Mouse (Mus musculus) kidney, postnatal 36 days (tissue): ENCODE measurements around the gene Nmnat1.
A peak's percentile ranks its signal among the peaks of the same experiment; 100 is the strongest.
"Not testable (repeated sequence)": the region's sequence is repeated elsewhere in the genome, so short reads cannot be mapped to it uniquely, and the experiment has no call there.

Source experiments
- DNase-seq, 2 experiments: peaks; one replicate each; pipeline ENCODE4 v3.0.0; 2021 to 2022; ENCODE audit warnings: mixed read lengths in 2 of 2

Nmnat1 gene

DNA sequence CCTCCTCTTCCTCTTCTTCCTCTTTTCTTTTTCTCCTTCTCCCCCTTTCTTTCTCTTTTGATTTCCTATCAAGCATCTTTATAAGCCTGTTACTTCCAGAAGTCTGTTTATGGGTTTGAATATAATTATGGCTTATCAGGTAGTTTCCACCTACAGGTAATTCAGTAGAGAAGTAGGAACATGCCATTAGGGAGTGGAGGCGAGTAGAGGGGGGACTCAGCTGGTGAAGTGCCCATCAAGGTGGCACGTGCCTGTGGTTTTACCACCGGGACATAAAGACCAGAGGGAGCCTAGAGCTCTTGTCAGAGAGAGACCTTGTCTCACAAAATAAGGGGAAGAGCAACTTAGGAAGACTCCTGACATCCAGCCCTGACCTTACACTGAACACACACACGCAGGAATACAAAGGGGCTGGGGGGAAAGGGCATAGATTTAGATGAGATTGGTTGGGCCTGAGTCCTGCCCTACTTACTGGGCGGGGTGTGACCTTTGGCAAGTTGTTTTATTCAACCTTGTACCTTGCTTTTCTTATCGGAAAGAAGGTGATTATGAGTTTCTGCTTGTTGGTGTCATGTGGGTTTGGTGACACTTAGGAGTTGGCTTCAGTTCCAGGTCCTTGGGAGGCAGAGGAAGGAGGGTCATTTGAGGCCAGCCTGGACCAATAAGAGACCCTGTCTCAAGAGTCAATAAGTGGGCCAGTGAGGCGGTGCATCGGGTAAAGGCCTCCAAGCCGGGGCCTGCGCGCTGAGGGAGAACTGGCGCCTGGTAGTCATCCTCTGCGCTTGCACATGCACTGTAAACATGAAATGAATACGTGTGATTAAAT, 4.6 kb upstream of the Nmnat1 start:
- DNase-seq = no peak

DNA sequence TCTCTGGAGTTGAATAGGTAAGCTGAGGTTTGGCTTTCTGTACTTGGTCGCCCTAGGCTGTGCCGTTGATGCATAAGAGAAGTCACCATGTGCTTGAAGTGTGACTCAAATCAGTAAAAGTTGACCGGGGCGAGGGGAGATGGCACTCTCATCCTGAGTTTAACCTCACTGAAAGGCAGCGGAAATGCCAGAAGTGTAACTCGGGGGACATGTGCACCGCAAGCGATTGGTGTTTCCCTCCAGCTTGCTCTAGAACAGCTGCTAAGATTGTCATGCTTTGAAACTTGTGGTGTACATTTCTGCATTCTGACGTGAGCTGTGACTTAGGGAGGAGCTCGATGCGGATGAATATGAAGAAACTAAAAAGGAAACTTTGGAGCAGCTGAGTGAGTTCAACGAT, 2.7 kb upstream of the Nmnat1 start:
- no peak for DNase-seq

DNA sequence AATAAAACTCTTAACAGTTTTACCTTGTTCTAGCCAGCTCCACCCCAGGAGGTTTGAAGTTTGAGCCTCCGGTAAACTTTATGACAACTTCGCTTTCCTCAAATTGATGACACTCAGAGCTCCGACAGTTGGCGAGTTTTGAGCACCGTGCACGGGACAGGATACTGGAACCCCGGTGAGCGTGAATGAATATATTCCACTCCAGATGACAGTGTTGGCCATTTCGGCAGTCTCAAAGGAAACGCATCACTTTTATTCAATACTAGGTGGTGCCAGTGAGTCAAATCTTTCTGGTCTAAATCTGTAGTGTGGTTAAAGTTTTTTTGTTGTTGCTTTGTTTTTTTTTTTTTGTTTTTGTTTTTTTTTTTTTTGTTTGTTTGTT, 814 bp upstream of the Nmnat1 start:
- peak; percentile 31 to 53 for DNase-seq

DNA sequence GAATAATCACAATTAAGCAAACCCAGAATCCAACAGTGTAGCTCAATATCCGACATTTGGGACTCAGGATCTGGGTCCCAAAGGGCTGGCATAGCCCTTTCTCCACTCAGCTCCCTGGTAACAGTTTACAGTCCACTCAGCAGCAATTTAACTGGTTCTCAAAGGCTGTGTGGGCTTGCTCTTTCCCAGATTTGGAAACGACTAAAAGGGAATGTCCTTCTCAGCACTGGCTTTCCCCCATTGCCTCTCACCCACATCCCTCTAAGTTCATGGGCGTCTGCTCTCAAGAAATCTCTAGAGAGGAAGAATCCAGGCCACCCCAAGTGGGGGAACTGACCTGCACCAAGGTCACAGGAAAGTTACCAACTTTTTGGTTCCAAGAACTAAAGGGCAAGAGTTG, 436 bp downstream of the Nmnat1 start:
- DNase-seq = peak in 1 of 2 experiments; percentile 14

DNA sequence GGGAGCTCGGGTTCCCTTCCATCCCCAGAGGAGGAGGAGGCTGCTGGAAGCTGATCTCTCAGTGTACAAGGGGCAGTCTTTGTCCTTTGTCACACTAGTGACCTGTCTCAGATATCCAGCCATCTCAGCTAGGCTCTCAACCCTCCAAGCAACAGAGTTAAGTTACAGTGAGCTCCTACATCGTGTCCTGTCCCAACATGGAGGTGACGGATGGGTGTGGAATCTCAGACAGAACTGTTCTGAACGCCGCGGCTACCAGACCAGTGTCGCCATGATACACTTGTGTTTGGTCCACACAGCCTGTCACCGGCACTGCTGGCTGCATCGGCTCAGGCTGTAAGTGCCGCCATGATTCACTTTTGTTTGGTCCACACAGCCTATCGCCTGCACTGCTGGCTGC, 7.9 kb downstream of the Nmnat1 start, which contains the start of gene Tmem274:
TSS of gene Tmem274 (plus strand) at position 301 of the 400 bp plus-strand sequence.
- no peak for DNase-seq

DNA sequence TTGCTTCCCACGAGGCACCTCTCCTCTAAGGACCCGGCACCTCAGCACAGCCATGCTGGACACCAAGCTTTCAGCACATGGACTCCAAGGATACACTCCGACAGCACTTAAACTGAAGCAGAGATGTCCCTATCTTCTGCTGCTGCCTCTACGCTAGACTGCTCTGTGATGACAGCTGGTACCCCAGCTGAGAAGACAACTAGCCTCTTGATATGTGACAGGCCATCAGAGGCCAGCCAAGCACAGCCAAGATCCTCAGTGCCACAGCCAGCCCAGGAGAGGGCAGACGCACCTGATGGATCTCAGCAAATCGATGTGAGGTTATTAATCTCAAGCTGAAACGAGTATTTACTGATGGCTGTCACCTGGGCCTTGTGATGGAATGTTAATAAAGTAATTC, 9.9 kb downstream of the Nmnat1 start:
- DNase-seq = no peak

DNA sequence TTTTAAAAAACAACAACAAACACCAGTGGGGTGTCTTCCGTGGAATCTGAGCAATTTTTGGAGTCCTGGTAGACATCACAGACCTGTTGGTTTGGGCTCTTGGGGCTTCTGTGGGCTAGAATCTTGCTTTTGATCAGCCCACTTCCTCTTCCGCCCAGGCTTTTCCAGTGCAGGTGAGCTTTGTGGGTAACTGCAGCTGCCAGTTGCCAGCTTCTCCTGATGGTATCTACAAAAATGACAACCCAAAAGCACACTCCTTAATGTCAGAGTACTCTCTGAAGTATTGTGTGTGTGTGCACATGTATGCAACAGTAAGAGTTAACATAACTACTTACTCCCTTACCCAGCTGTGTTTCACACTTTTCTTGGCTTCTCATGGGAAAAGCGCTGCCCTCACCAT, 15.4 kb downstream of the Nmnat1 start:
- no peak for DNase-seq

DNA sequence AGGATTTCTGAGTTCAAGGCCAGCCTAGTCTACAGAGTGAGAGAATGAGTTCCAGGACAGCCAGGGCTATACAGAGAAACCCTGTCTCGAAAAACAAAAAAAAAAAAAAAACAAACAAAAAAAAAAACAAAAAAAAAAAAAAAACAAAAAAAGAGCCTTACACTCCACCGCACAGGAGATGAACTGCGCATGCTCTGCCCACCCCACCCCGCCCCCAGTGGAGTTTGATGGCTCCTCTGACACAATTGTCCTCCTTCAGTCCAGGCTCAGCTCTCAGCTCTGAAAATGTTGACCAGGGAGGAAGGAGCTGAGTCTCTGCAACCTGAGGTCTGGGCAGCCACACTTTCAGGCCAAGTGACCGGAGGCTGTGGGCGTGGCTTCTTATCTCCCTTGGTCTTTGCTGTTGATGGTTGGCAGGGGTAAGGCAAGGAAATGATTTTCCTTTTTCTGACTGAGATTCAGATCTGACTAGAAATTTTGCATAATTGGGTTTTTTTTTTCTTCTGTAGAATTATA, 21.5 kb downstream of the Nmnat1 start:
- peak; percentile 20 to 31 for DNase-seq

DNA sequence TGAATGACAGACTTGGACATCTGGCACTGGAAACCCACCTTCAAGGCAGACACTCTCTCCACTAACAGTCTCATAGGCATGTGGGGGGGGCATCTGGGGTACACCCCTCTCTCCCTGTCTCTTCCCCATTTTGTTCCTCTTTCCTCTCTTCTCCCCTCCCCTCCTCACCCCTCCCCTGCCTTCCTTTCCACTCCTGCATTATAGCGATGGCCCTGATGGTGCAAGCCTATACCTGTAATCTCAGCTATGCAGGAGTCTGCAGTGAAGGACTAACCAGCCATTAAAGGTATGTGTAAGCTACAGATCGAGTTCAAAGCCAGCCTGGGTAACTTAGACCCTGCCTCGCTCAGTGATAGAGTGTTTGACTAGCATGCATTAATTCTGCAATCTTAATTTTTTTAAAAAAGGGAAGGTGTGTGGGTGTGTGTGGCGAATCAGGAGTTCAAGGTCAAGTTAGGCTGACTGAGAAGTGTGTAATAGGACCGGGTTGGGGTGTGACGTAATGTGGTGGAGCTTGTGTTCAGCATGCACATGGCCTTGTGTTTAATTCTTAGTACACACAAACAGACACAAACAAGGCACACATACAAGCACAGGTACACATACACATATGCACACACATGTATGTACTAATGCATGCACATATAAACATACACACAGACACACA, 22.6 kb downstream of the Nmnat1 start:
- DNase-seq = no peak

DNA sequence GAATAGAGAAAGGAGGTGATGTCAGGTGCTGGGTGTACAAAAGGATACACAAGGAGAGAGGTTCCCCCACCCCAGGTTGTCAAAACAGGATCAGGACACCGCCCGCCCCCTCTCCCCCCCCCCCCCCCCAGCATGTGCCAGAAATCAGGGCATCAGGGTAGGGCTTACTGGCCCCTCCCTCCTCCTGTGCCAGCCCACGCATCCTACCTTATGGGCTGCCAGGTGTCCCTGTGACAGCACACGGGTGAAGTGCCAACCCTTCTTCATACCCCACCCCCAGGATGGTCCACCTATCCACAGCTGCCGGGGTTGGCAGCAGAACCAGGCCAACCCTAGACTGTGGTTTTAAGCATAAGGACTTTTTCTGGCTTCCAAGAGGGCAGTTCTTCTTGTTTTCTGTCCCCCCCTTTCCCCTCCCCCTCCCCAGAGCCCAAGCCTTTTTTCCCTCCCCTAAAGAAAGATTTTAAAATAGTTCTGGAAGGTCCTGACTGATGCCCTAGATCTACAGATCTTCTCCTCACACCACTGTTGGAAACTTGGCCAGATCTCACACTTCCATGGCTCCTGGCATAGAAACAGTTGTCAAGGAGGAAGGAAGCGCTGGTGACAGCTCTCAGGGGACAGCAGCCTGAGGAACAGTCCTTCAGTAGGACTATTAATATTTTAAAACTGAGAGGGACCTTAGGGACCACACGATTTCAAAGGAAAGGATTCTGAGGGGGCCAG, 23.3 kb downstream of the Nmnat1 start:
- peak; percentile 42 to 45 for DNase-seq

DNA sequence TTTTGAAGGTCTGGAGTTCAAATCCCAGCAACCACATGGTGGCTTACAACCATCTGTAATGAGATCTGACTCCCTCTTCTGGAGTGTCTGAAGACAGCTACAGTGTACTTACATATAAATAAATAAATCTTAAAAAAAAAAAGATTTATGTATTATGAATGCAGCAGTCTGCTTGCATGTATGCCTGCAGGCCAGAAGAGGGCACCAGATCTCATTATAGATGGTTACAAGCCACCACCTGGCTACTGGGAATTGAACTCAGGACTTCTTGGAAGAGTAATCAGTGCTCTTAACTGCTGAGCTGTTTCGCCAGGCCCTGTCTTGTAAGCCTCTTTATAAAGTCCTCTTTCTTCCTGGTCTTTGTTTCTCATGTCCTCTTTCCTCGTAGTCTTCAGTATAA, 24.5 kb downstream of the Nmnat1 start:
- not testable (repeated sequence) for DNase-seq

DNA sequence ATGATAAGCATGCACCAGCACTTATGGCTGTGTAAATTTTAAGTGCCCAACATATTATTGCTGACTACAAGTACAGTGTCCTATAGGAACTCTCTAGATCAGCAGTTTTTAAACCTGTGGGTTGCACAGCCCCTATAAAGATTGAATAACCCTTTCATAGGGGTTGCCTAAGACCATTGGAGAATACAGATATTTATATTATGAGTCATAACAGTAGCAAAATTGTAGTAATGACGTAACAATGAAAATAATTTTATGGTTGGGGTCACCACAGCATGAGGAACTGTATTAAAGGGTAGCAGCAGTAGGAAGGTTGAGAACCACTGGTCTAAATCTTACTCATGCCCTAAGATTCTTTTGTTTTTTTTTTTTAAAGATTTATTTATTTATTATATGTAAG, 25.6 kb downstream of the Nmnat1 start:
- no peak for DNase-seq

DNA sequence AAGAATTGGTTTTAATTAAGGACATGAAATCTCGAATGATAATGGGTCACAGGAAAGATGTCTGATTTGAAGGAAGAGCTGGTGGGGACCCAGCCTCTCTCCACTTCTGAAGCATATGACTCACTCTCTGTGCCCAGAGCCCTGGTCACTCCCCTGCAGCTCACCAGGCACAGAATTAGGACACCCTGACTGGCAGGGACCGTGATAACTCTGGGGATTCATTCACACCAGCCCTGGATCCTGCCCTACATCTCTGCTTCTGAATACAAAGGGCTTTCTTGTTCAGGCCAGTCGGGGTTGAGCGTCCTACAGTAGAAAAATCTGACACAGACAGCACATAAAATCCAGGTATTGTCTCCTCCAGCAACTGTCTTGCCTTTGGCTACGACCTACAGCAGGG, 26.5 kb downstream of the Nmnat1 start:
- no peak for DNase-seq

DNA sequence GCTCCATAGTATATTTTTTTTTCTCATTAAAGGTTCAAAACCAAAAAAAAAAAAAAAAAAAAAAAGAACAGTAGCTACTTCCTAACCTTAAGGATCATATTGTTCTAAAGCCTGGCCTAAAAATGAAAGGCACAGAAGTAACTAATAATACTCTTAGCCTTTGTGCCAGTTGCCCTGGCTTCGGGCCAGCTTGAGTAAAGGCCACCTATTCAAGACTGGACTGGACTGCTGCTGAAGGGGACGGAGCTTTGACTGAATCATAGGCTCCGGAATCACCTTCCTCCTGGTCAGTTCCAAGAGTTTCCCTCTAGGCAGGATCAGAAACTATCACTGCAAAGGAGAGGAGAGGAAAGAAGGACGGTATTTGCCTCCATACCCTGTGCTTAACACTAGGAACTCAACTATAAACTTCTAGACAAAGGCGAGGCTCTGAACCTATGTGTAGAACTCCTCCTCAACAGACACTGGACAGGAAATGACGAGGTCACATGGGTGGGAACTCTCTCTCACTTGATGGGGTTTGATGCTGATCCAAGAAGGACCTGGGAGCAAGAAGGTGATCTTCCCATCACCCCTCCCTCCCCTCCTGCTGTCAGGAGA, 27.1 kb downstream of the Nmnat1 start:
- DNase-seq = peak; percentile 84 to 88

DNA sequence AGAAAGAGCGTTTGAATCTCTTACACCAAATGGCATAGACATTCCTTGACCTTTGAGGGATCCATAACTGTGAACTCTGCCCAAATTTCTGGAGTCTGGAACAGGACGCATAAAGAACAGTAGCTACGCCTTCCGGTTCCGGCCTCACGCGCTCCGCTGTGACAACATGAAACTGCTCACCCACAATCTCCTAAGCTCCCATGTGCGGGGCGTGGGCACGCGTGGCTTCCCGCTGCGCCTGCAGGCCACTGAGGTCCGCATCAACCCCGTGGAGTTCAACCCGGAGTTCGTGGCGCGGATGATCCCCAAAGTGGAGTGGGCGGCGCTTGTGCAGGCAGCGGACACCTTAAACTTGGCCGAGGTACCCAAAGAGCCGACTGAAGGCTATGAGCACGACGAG, 27.8 kb downstream of the Nmnat1 start:
- not testable (repeated sequence) for DNase-seq

DNA sequence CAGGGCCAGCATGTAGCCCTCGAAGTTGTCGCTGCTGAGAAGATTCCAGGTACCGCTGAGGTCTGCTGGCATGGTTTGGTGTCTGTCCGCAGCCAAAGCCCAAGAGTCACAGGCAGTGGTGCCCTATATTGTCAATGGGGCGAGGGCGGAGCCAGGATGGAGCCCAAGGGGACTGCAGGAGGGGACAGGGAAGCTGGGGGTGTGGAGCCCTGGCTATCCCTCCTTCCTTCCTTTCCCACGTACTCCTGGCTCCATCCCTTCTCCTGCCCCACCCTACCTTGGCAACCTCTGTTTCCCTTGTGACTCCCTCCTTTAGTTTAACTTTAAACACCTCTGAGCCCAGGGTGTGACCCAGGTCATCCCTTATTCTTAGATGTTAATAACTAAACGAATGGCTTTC, 30.1 kb downstream of the Nmnat1 start, which contains the start of gene Rbp7:
TSS of gene Rbp7 (minus strand) at position 100 of the 400 bp plus-strand sequence.
- DNase-seq = peak; percentile 17 to 32

DNA sequence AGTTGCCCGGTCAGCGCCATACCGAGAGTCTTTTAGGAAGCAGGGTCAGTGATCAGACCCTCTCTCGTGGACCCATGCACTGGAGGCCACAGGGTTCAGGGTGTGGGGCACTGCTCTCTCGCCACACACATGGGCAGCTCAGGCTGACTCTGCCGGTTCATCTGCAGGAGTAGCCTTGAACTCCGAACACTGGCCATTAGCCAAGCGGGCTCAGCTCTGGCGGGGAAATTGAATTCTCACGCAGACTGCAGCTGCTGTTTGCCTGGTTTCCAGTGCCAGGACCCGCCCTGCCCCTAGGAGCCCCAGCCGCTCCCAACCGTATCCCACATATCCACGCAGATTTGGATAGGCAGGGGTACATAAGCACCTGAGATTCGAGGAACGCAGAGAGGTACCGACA, 30.7 kb downstream of the Nmnat1 start:
- DNase-seq = peak in 1 of 2 experiments; percentile 60

DNA sequence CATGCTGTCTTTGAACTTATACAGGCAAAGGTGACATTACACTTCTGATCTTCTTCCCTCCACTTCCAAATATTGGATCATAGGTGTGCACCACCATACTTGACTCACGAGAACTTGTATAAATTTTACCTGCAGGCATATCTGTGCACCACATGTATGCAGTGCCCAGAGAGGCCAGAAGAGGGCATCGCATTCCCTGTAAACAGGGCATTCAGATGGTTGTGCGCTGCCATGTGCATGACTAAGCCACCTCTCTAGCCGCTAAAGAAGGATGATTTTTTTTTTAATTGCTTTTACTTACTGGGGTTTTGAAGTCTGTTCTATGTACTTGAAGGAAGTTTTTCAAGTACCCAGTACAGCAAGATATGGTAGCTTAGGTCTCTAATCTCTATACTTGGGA, 31.3 kb downstream of the Nmnat1 start:
- peak; percentile 41 to 80 for DNase-seq

DNA sequence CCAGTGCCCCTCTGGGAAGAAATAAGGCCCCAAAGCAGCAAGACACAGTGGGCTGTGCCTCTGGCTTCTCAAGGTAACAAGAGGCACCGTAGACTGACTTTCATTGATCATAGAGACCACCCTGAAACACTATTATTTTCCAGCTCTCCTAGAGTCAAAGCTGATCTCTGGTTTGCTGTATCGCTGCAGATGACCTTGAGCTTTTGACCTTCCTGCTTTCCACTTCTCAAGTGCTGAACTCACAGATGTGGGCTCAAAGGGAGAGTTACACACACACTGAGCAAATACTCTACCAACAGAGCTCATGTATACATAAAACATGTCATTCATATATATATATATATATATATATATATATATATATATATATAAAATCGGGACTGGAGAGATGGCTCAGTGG, 34.4 kb downstream of the Nmnat1 start:
- no peak for DNase-seq

DNA sequence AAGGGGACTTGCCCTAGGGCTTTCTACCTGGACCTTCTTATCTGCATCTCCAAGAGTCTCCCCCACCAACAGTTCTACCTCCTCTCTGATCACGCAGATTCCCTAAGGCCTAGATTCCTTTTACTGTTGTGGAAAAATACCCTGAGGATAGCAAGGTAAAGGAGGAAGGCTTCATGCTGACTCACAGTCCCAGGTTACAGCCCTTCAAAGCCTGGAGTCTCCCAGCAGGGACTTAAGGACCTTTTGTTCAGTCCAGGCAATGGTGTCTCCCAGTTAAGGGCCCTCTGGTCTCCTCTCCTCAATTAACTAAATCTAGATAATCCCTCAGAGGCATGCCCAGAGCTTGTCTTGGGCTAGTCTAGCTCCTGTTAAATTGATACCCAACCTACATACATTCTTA, 38.7 kb downstream of the Nmnat1 start:
- no peak for DNase-seq

DNA sequence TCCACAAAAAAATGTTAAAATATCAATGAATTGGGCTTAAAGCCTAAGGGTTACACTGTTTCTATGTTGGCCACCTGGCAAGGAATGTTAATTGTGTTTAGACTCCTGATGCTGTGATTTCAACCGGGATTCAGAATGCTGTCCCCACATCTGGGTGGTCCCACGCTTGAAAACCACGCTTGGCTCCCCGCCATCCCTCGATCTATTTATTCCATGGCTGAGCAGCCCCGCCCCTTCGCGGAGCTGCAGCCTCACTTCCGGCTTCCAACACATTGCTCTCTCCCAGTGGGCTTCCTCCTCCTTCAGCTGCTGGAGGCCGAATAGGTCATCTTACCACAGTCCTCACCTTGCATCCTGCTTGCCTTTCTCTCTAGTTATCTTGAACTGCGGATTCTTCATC, 39.1 kb downstream of the Nmnat1 start:
- peak in 1 of 2 experiments; percentile 58 for DNase-seq

DNA sequence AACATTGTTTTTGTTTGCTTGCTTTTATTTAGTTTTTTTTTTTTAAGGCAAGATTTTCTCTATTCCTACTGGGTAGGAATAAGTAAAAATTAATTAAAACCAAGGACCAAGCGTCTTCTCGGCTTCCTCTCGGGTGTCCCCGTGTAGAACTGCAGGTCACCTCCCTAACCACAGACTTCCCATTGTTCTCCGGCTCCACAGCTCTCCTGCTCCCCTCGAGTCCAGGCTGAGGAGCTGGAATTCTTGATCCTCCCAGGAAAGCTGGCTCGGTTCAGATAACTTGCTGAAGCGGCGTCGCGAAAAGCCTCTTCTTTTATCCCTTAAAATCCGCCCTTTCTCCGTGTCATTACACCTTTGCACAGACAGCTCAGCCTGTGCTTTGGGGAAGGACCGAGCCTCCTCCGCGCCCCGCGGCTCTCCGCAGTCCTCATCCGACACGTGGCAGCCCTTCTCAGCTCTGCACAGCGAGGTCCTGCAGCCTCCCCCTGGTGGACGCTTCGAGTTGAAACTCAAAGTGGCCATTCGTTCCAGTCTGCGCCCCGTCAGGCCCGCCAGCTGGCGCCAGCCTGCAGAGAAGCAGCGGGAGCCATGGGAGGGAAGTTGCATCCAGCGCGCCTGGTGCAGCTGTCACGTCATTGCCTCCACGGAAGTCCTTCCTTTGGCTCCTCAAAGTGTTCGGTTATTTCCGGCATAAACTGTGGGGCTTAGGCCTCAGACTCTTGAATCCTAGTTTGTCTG, 39.9 kb downstream of the Nmnat1 start:
- DNase-seq = peak; percentile 94
